Mouse (Mus musculus): ENCODE measurements around the gene Faap100. TPM values are rescaled to one million over a fixed set of nuclear protein-coding genes. Genes with fewer than 3 reads are reported as not detected.
"Not testable (repeated sequence)": the region's sequence is repeated elsewhere in the genome, so short reads cannot be mapped to it uniquely, and the experiment has no call there.

Gene Faap100
- polyA plus RNA-seq, 1 experiment from 2014 or later, result 9.7 TPM

GRCm38 (mm10) chr11:120353500-120354303 is 24.9 kb downstream of the Faap100 start:
- peak overlapping the region; percentile 74 for H3K27ac ChIP-seq (ENCODE audit: low read depth, low read length)
- no peaks in the 10 kb centered on the region for H3K9me3 ChIP-seq (ENCODE audit: control insufficient read depth)
- no peak overlapping the region for H3K9ac ChIP-seq (ENCODE audit: low read depth, low read length)
- H3K27me3 ChIP-seq (replicated peaks; ENCODE audit: control insufficient read depth, insufficient read depth, low read length), result no peaks in the 10 kb centered on the region
- no peaks in the 10 kb centered on the region; the same call in 1 of the 2 replicates for H3K4me1 ChIP-seq (replicated peaks; ENCODE audit: control insufficient read depth, insufficient read depth, low read length)
- no peak overlapping the region for H3K4me3 ChIP-seq (ENCODE audit: low read depth, low read length)
- peak; percentile 96 for TF ChIP-seq CTCF (IDR thresholded peaks at IDR 0.05; ENCODE audit: low read depth)
- H3K4me2 ChIP-seq (replicated peaks; ENCODE audit: low read depth), result peak overlapping the region; percentile 55
- no peaks in the 10 kb centered on the region for H3K36me3 ChIP-seq (ENCODE audit: control insufficient read depth, insufficient read depth)
- WGBS, result 16% methylated on average over 26 of the region's 26 CpGs
- peak; percentile 75 for ATAC-seq

GRCm38 (mm10) chr11:120352571-120353290 is 25.8 kb downstream of the Faap100 start:
- 57% methylated on average over 13 of the region's 13 CpGs for WGBS
- Histone ChIP-seq H3K4me2 (replicated peaks; ENCODE audit: low read depth) (no peak overlapping the region), H3K4me1 (replicated peaks; ENCODE audit: control insufficient read depth, insufficient read depth, low read length) (no peaks in the 10 kb centered on the region; the same call in 1 of the 2 replicates), H3K9me3 (ENCODE audit: control insufficient read depth) (no peaks in the 10 kb centered on the region), H3K27me3 (replicated peaks; ENCODE audit: control insufficient read depth, insufficient read depth, low read length) (no peaks in the 10 kb centered on the region), H3K36me3 (ENCODE audit: control insufficient read depth, insufficient read depth) (no peaks in the 10 kb centered on the region), H3K27ac (ENCODE audit: low read depth, low read length) (peak overlapping the region; percentile 69), H3K4me3 (ENCODE audit: low read depth, low read length) (no peak overlapping the region), H3K9ac (ENCODE audit: low read depth, low read length) (no peak overlapping the region; the same call in 1 of the 2 replicates)
- no peak for ATAC-seq
- no peak for TF ChIP-seq CTCF (IDR thresholded peaks at IDR 0.05; ENCODE audit: low read depth)

- not testable (repeated sequence) for H3K9ac ChIP-seq (ENCODE audit: low read depth, low read length); ATAC-seq; H3K4me2 ChIP-seq (replicated peaks; ENCODE audit: low read depth); H3K27me3 ChIP-seq (replicated peaks; ENCODE audit: control insufficient read depth, insufficient read depth, low read length); H3K4me1 ChIP-seq (replicated peaks; ENCODE audit: control insufficient read depth, insufficient read depth, low read length); H3K9me3 ChIP-seq (ENCODE audit: control insufficient read depth); H3K36me3 ChIP-seq (ENCODE audit: control insufficient read depth, insufficient read depth); H3K4me3 ChIP-seq (ENCODE audit: low read depth, low read length)
- H3K27ac ChIP-seq (ENCODE audit: low read depth, low read length), result peak overlapping the region; percentile 99
- WGBS, result 85% methylated on average over 5 of the region's 5 CpGs
Observed at GRCm38 (mm10) chr11:120352093-120352350, 26.5 kb downstream of the Faap100 start.

GRCm38 (mm10) chr11:120351250-120352092 is 27.1 kb downstream of the Faap100 start:
- no peaks in the 10 kb centered on the region for H3K27me3 ChIP-seq (replicated peaks; ENCODE audit: control insufficient read depth, insufficient read depth, low read length)
- peak overlapping the region; percentile 80; the same call in 1 of the 2 replicates for H3K4me2 ChIP-seq (replicated peaks; ENCODE audit: low read depth)
- peak overlapping the region; percentile 99 for H3K27ac ChIP-seq (ENCODE audit: low read depth, low read length)
- ATAC-seq, result no peak
- no peaks in the 10 kb centered on the region for H3K9me3 ChIP-seq (ENCODE audit: control insufficient read depth)
- no peaks in the 10 kb centered on the region; the same call in 1 of the 2 replicates for H3K4me1 ChIP-seq (replicated peaks; ENCODE audit: control insufficient read depth, insufficient read depth, low read length)
- no peak for TF ChIP-seq CTCF (IDR thresholded peaks at IDR 0.05; ENCODE audit: low read depth)
- no peak overlapping the region for H3K9ac ChIP-seq (ENCODE audit: low read depth, low read length)
- H3K36me3 ChIP-seq (ENCODE audit: control insufficient read depth, insufficient read depth), result peaks cover 3% of the 10 kb centered on the region; the same call in 1 of the 2 replicates
- no peak overlapping the region for H3K4me3 ChIP-seq (ENCODE audit: low read depth, low read length)
- WGBS, result 63% methylated on average over 10 of the region's 10 CpGs

- peak overlapping the region; percentile 91 for H3K4me3 ChIP-seq (ENCODE audit: low read depth, low read length)
Observed at GRCm38 (mm10) chr11:120350711-120351110, 27.9 kb downstream of the Faap100 start.

More at GRCm38 (mm10) chr11:120350711-120351110, 27.9 kb downstream of the Faap100 start:
- ATAC-seq, result no peak
- WGBS, result 9% methylated on average over 11 of the region's 11 CpGs
- Histone ChIP-seq H3K9me3 (ENCODE audit: control insufficient read depth) (no peaks in the 10 kb centered on the region), H3K36me3 (ENCODE audit: control insufficient read depth, insufficient read depth) (peaks cover 5% of the 10 kb centered on the region; the same call in 1 of the 2 replicates), H3K4me1 (replicated peaks; ENCODE audit: control insufficient read depth, insufficient read depth, low read length) (no peaks in the 10 kb centered on the region; the same call in 1 of the 2 replicates), H3K9ac (ENCODE audit: low read depth, low read length) (0 out of 2 replicates have a peak overlapping the region, but pooled peaks have one; percentile 5), H3K27me3 (replicated peaks; ENCODE audit: control insufficient read depth, insufficient read depth, low read length) (no peaks in the 10 kb centered on the region), H3K4me2 (replicated peaks; ENCODE audit: low read depth) (peak overlapping the region; percentile 80), H3K27ac (ENCODE audit: low read depth, low read length) (peak overlapping the region; percentile 99)
- TF ChIP-seq CTCF (IDR thresholded peaks at IDR 0.05; ENCODE audit: low read depth), result no peak

All from intestine, postnatal 0 days (tissue).